Mouse (Mus musculus): ENCODE measurements around the gene Gm21964. TPM values are rescaled to one million over a fixed set of nuclear protein-coding genes. Genes with fewer than 3 reads are reported as not detected.

The Gm21964 gene
- polyA plus RNA-seq, 1 experiment from 2014 or later: not detected

- no peaks in the 10 kb centered on the region for H3K27me3 ChIP-seq (ENCODE audit: low read depth, poor library complexity, severe bottlenecking)
- no peaks in the 10 kb centered on the region for H3K4me1 ChIP-seq
- no peak overlapping the region for H3K27ac ChIP-seq
- no peak for DNase-seq (ENCODE audit: low spot score)
- no peaks in the 10 kb centered on the region for H3K36me3 ChIP-seq
- H3K4me3 ChIP-seq: no peak overlapping the region
- no peaks in the 10 kb centered on the region for H3K9me3 ChIP-seq (replicated peaks)
- WGBS: 90% methylated on average over 15 of the region's 15 CpGs
Measured at GRCm38 (mm10) chr8:110101676-110102075, 669 bp downstream of the Gm21964 start.

- Histone ChIP-seq H3K36me3 (no peaks in the 10 kb centered on the region), H3K27me3 (ENCODE audit: low read depth, poor library complexity, severe bottlenecking) (no peaks in the 10 kb centered on the region), H3K4me3 (no peak within 1 kb of the TSS), H3K27ac (no peak within 1 kb of the TSS), H3K9me3 (replicated peaks) (no peaks in the 10 kb centered on the region), H3K4me1 (no peaks in the 10 kb centered on the region)
- WGBS: 81% methylated on average over 3 of the region's 3 CpGs
- no peak for DNase-seq (ENCODE audit: low spot score)
Measured at GRCm38 (mm10) chr8:110102653-110103052, 1.6 kb downstream of the Gm21964 start, which contains the start of gene Gm17720. Gene Gm17720 (minus strand): TSS chr8:110102753.

- DNase-seq (ENCODE audit: low spot score): peak; percentile 37
- Histone ChIP-seq H3K4me1 (no peaks in the 10 kb centered on the region), H3K27me3 (ENCODE audit: low read depth, poor library complexity, severe bottlenecking) (peaks cover 6% of the 10 kb centered on the region; the same call in 1 of the 2 replicates)
Measured at GRCm38 (mm10) chr8:110119715-110120114, 18.7 kb downstream of the Gm21964 start.

GRCm38 (mm10) chr8:110130537-110130936 is 29.5 kb downstream of the Gm21964 start:
- WGBS: 27% methylated on average over 13 of the region's 13 CpGs
- H3K4me1 ChIP-seq: no peaks in the 10 kb centered on the region
- H3K9me3 ChIP-seq (replicated peaks): no peaks in the 10 kb centered on the region
- no peak overlapping the region for H3K4me3 ChIP-seq
- peak; percentile 88 for DNase-seq (ENCODE audit: low spot score)
- no peaks in the 10 kb centered on the region for H3K27me3 ChIP-seq (ENCODE audit: low read depth, poor library complexity, severe bottlenecking)
- no peak overlapping the region for H3K27ac ChIP-seq
- H3K36me3 ChIP-seq: no peaks in the 10 kb centered on the region

More at GRCm38 (mm10) chr8:110119715-110120114, 18.7 kb downstream of the Gm21964 start:
- WGBS: 48% methylated on average over 6 of the region's 6 CpGs
- no peak overlapping the region for H3K4me3 ChIP-seq
- H3K27ac ChIP-seq: no peak overlapping the region
- H3K36me3 ChIP-seq: no peaks in the 10 kb centered on the region
- no peaks in the 10 kb centered on the region for H3K9me3 ChIP-seq (replicated peaks)

GRCm38 (mm10) chr8:110134236-110134635 is 33.2 kb downstream of the Gm21964 start:
- Histone ChIP-seq H3K4me3 (no peak overlapping the region), H3K27ac (no peak overlapping the region), H3K4me1 (no peaks in the 10 kb centered on the region), H3K27me3 (ENCODE audit: low read depth, poor library complexity, severe bottlenecking) (no peaks in the 10 kb centered on the region), H3K9me3 (replicated peaks) (no peaks in the 10 kb centered on the region), H3K36me3 (no peaks in the 10 kb centered on the region)
- WGBS: 94% methylated on average over 8 of the region's 8 CpGs
- DNase-seq (ENCODE audit: low spot score): no peak

- Histone ChIP-seq H3K27me3 (ENCODE audit: low read depth, poor library complexity, severe bottlenecking) (no peaks in the 10 kb centered on the region), H3K9me3 (replicated peaks) (no peaks in the 10 kb centered on the region), H3K4me3 (no peak overlapping the region), H3K27ac (no peak overlapping the region), H3K4me1 (no peaks in the 10 kb centered on the region), H3K36me3 (no peaks in the 10 kb centered on the region)
- 80% methylated on average over 7 of the region's 7 CpGs for WGBS
- no peak for DNase-seq (ENCODE audit: low spot score)
Measured at GRCm38 (mm10) chr8:110135515-110135914, 34.5 kb downstream of the Gm21964 start.

- no peaks in the 10 kb centered on the region for H3K4me1 ChIP-seq
- no peak overlapping the region for H3K4me3 ChIP-seq
- H3K27me3 ChIP-seq (ENCODE audit: low read depth, poor library complexity, severe bottlenecking): no peaks in the 10 kb centered on the region
- H3K36me3 ChIP-seq: no peaks in the 10 kb centered on the region
- H3K27ac ChIP-seq: no peak overlapping the region
- WGBS: 86% methylated on average over 3 of the region's 3 CpGs
- H3K9me3 ChIP-seq (replicated peaks): no peaks in the 10 kb centered on the region
- DNase-seq (ENCODE audit: low spot score): no peak
Measured at GRCm38 (mm10) chr8:110140156-110140555, 39.1 kb downstream of the Gm21964 start.

GRCm38 (mm10) chr8:110140770-110141169 is 39.8 kb downstream of the Gm21964 start:
- no peaks in the 10 kb centered on the region for H3K9me3 ChIP-seq (replicated peaks)
- no peak for DNase-seq (ENCODE audit: low spot score)
- whole genome bisulfite sequencing: 75% methylated on average over 4 of the region's 4 CpGs
- no peaks in the 10 kb centered on the region for H3K4me1 ChIP-seq
- H3K27me3 ChIP-seq (ENCODE audit: low read depth, poor library complexity, severe bottlenecking): no peaks in the 10 kb centered on the region
- H3K4me3 ChIP-seq: no peak overlapping the region
- no peak overlapping the region for H3K27ac ChIP-seq
- no peaks in the 10 kb centered on the region for H3K36me3 ChIP-seq

GRCm38 (mm10) chr8:110145538-110145937 is 44.5 kb downstream of the Gm21964 start:
- no peak overlapping the region for H3K4me3 ChIP-seq
- no peaks in the 10 kb centered on the region for H3K27me3 ChIP-seq (ENCODE audit: low read depth, poor library complexity, severe bottlenecking)
- H3K36me3 ChIP-seq: no peaks in the 10 kb centered on the region
- no peaks in the 10 kb centered on the region for H3K4me1 ChIP-seq
- WGBS: 2% methylated on average over 4 of the region's 4 CpGs
- no peak overlapping the region for H3K27ac ChIP-seq
- no peaks in the 10 kb centered on the region for H3K9me3 ChIP-seq (replicated peaks)
- DNase-seq (ENCODE audit: low spot score): peak; percentile 81

- no peaks in the 10 kb centered on the region for H3K36me3 ChIP-seq
- no peaks in the 10 kb centered on the region for H3K9me3 ChIP-seq (replicated peaks)
Measured at GRCm38 (mm10) chr8:110152951-110153350, 51.9 kb downstream of the Gm21964 start.

More at GRCm38 (mm10) chr8:110152951-110153350, 51.9 kb downstream of the Gm21964 start:
- Histone ChIP-seq H3K4me1 (no peaks in the 10 kb centered on the region), H3K4me3 (no peak overlapping the region), H3K27ac (no peak overlapping the region), H3K27me3 (ENCODE audit: low read depth, poor library complexity, severe bottlenecking) (no peaks in the 10 kb centered on the region)
- DNase-seq (ENCODE audit: low spot score): no peak
- 74% methylated on average over 6 of the region's 6 CpGs for WGBS

Other genes starting within 250 kb of the Gm21964 start
- gene Phlpp2, start 232.7 kb upstream of the Gm21964 start, polyA plus RNA-seq (2016; fragmentation: Nextera tagmentation; extraction: Ambion mirVana): 2.0 and 2.5 TPM in 2 replicates
- 0.39 and 0.89 TPM in 2 replicates for gene Marveld3, start 139.0 kb upstream of the Gm21964 start, polyA plus RNA-seq (2016; fragmentation: Nextera tagmentation; extraction: Ambion mirVana)
- gene Tat, start 110.8 kb upstream of the Gm21964 start, polyA plus RNA-seq (2016; fragmentation: Nextera tagmentation; extraction: Ambion mirVana): not detected in 2 replicates
- gene Chst4, start 61.5 kb upstream of the Gm21964 start, polyA plus RNA-seq (2016; fragmentation: Nextera tagmentation; extraction: Ambion mirVana): not detected in 2 replicates
- 6.4 and 9.3 TPM in 2 replicates for gene Zfp612, start 21.5 kb upstream of the Gm21964 start, polyA plus RNA-seq (2016; fragmentation: Nextera tagmentation; extraction: Ambion mirVana)
- not detected in 2 replicates for gene Gm17720, start 1.5 kb downstream of the Gm21964 start, polyA plus RNA-seq (2016; fragmentation: Nextera tagmentation; extraction: Ambion mirVana)
- gene Calb2, start 67.0 kb downstream of the Gm21964 start, polyA plus RNA-seq (2016; fragmentation: Nextera tagmentation; extraction: Ambion mirVana): 2.9 and 10.2 TPM in 2 replicates
- 10.0 and 10.6 TPM in 2 replicates for gene Cmtr2, start 114.5 kb downstream of the Gm21964 start, polyA plus RNA-seq (2016; fragmentation: Nextera tagmentation; extraction: Ambion mirVana)
- gene Hydin, start 165.8 kb downstream of the Gm21964 start, polyA plus RNA-seq (2016; fragmentation: Nextera tagmentation; extraction: Ambion mirVana): 0.01 and 0.09 TPM in 2 replicates

Data from limb, embryonic 10.5 days (tissue).